Mouse (Mus musculus): ENCODE results near the gene Slc35c2. TPM values are rescaled to one million over a fixed set of nuclear protein-coding genes. Genes with fewer than 3 reads are reported as not detected.

The Slc35c2 gene
- polyA plus RNA-seq, 2 experiments: 51.1 to 54.2 TPM

DNA sequence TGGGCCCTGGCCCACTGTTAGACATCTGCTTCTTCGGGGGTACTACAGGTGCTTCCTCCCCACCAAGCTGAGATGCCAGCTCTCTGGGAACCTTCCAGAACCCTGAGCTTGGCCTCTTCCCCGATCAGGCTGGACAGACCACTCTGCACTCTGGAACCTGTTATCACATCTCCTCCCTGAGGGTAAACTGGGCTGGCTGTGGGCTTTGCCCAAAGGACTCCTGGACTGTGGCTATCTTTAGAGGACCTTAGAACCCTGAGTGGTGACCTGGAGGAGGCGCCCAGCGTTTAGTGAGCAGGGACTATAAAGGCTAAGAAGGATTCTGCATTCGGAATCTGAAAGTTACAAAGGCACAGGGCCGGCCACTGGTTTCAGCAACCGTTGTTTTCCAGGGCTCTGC is 3.3 kb downstream of the Slc35c2 start:
- WGBS: 89% methylated on average over 7 of the region's 7 CpGs
- ATAC-seq (ENCODE audit: low FRiP score, low read depth): no peak

GRCm38 (mm10) chr2:165283644-165284043 is 4.0 kb downstream of the Slc35c2 start:
- no peaks in the 10 kb centered on the region for H3K9me3 ChIP-seq (ENCODE audit: control insufficient read depth, low read length)
- no peak overlapping the region for H3K4me3 ChIP-seq (replicated peaks; ENCODE audit: low read length)
- DNase-seq (ENCODE audit: low spot score): no peak
- H3K4me1 ChIP-seq (ENCODE audit: control insufficient read depth, insufficient read depth, low read length): peaks cover 18% of the 10 kb centered on the region
- ATAC-seq (ENCODE audit: low FRiP score, low read depth): no peak
- 86% methylated on average over 3 of the region's 3 CpGs for WGBS
- H3K36me3 ChIP-seq (ENCODE audit: control insufficient read depth, insufficient read depth, low read length): peaks cover 31% of the 10 kb centered on the region
- no peak for TF ChIP-seq POLR2A (IDR thresholded peaks at IDR 0.05; ENCODE audit: borderline replicate concordance, extremely low read depth, insufficient read depth, insufficient read length)
- no peaks in the 10 kb centered on the region for H3K27me3 ChIP-seq (ENCODE audit: control insufficient read depth, insufficient read depth, low read length)
- H3K9ac ChIP-seq (ENCODE audit: low read depth, low read length, severe bottlenecking): no peak overlapping the region
- no peak overlapping the region for H3K27ac ChIP-seq (replicated peaks; ENCODE audit: low read depth, low read length)
- H3K4me2 ChIP-seq (replicated peaks; ENCODE audit: low read depth, low read length, severe bottlenecking): no peak overlapping the region

More for the DNA sequence above, 3.3 kb downstream of the Slc35c2 start:
- Histone ChIP-seq H3K4me1 (ENCODE audit: control insufficient read depth, insufficient read depth, low read length) (peaks cover 20% of the 10 kb centered on the region), H3K4me2 (replicated peaks; ENCODE audit: low read depth, low read length, severe bottlenecking) (no peak overlapping the region), H3K9me3 (ENCODE audit: control insufficient read depth, low read length) (no peaks in the 10 kb centered on the region), H3K36me3 (ENCODE audit: control insufficient read depth, insufficient read depth, low read length) (peaks cover 34% of the 10 kb centered on the region), H3K27me3 (ENCODE audit: control insufficient read depth, insufficient read depth, low read length) (no peaks in the 10 kb centered on the region), H3K27ac (replicated peaks; ENCODE audit: low read depth, low read length) (no peak overlapping the region), H3K4me3 (replicated peaks; ENCODE audit: low read length) (no peak overlapping the region), H3K9ac (ENCODE audit: low read depth, low read length, severe bottlenecking) (no peak overlapping the region)
- no peak for TF ChIP-seq POLR2A (IDR thresholded peaks at IDR 0.05; ENCODE audit: borderline replicate concordance, extremely low read depth, insufficient read depth, insufficient read length)
- DNase-seq (ENCODE audit: low spot score): no peak

DNA sequence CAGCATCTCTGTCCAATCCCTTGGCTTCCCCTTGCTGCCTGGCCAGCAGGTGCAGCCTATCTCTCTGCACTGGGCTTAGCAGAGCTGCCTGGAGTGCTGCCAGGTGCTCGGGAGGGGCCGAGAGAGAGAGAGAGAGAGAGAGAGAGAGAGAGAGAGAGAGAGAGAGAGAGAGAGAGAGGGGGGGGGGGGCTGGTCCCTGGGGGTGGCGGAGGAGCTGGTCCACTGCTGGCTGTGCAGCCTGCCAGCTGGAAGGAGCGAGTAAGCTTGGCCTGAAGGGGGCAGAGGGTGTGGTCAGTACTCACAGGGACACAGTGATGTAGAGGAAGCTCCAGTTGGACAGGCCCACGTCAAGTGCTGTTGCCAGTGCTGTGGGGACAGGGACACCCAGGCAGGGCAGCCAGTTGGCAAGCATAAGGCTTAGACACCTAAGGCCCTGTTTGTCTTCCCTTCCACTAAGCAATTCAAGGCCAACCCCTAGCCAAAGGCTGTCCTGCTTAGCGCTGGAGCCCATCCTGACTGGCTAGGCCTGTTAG is 5.8 kb downstream of the Slc35c2 start:
- no peaks in the 10 kb centered on the region for H3K9me3 ChIP-seq (ENCODE audit: control insufficient read depth, low read length)
- no peak overlapping the region for H3K9ac ChIP-seq (ENCODE audit: low read depth, low read length, severe bottlenecking)
- H3K36me3 ChIP-seq (ENCODE audit: control insufficient read depth, insufficient read depth, low read length): peaks cover 42% of the 10 kb centered on the region
- TF ChIP-seq POLR2A (IDR thresholded peaks at IDR 0.05; ENCODE audit: borderline replicate concordance, extremely low read depth, insufficient read depth, insufficient read length): no peak
- no peak overlapping the region for H3K27ac ChIP-seq (replicated peaks; ENCODE audit: low read depth, low read length)
- DNase-seq (ENCODE audit: low spot score): no peak
- H3K4me3 ChIP-seq (replicated peaks; ENCODE audit: low read length): no peak overlapping the region
- WGBS: 53% methylated on average over 5 of the region's 6 CpGs
- no peaks in the 10 kb centered on the region for H3K27me3 ChIP-seq (ENCODE audit: control insufficient read depth, insufficient read depth, low read length)
- no peak for ATAC-seq (ENCODE audit: low FRiP score, low read depth)
- H3K4me2 ChIP-seq (replicated peaks; ENCODE audit: low read depth, low read length, severe bottlenecking): no peak overlapping the region
- peaks cover 6% of the 10 kb centered on the region for H3K4me1 ChIP-seq (ENCODE audit: control insufficient read depth, insufficient read depth, low read length)

- 50% methylated on average over 10 of the region's 10 CpGs for WGBS
- no peaks in the 10 kb centered on the region for H3K9me3 ChIP-seq (ENCODE audit: control insufficient read depth, low read length)
- no peaks in the 10 kb centered on the region for H3K27me3 ChIP-seq (ENCODE audit: control insufficient read depth, insufficient read depth, low read length)
- peaks cover 48% of the 10 kb centered on the region for H3K36me3 ChIP-seq (ENCODE audit: control insufficient read depth, insufficient read depth, low read length)
- no peak overlapping the region for H3K27ac ChIP-seq (replicated peaks; ENCODE audit: low read depth, low read length)
- ATAC-seq (ENCODE audit: low FRiP score, low read depth) (no peak), DNase-seq (ENCODE audit: low spot score) (no peak)
- H3K4me1 ChIP-seq (ENCODE audit: control insufficient read depth, insufficient read depth, low read length): 0 out of 2 replicates have a peak, but pooled peaks cover 4% of the 10 kb centered on the region
- no peak overlapping the region for H3K4me2 ChIP-seq (replicated peaks; ENCODE audit: low read depth, low read length, severe bottlenecking)
- no peak overlapping the region for H3K9ac ChIP-seq (ENCODE audit: low read depth, low read length, severe bottlenecking)
- H3K4me3 ChIP-seq (replicated peaks; ENCODE audit: low read length): no peak overlapping the region
- TF ChIP-seq POLR2A (IDR thresholded peaks at IDR 0.05; ENCODE audit: borderline replicate concordance, extremely low read depth, insufficient read depth, insufficient read length): no peak
Observed at GRCm38 (mm10) chr2:165279351-165279750, 8.3 kb downstream of the Slc35c2 start.

GRCm38 (mm10) chr2:165277188-165277740 is 10.4 kb downstream of the Slc35c2 start:
- TF ChIP-seq POLR2A (IDR thresholded peaks at IDR 0.05; ENCODE audit: borderline replicate concordance, extremely low read depth, insufficient read depth, insufficient read length): no peak
- Histone ChIP-seq H3K9me3 (ENCODE audit: control insufficient read depth, low read length) (no peaks in the 10 kb centered on the region), H3K27ac (replicated peaks; ENCODE audit: low read depth, low read length) (no peak overlapping the region), H3K4me3 (replicated peaks; ENCODE audit: low read length) (no peak overlapping the region), H3K4me1 (ENCODE audit: control insufficient read depth, insufficient read depth, low read length) (0 out of 2 replicates have a peak, but pooled peaks cover 4% of the 10 kb centered on the region), H3K9ac (ENCODE audit: low read depth, low read length, severe bottlenecking) (no peak overlapping the region), H3K4me2 (replicated peaks; ENCODE audit: low read depth, low read length, severe bottlenecking) (no peak overlapping the region), H3K36me3 (ENCODE audit: control insufficient read depth, insufficient read depth, low read length) (peaks cover 39% of the 10 kb centered on the region), H3K27me3 (ENCODE audit: control insufficient read depth, insufficient read depth, low read length) (no peaks in the 10 kb centered on the region)
- no peak for DNase-seq (ENCODE audit: low spot score)
- WGBS: 84% methylated on average over 5 of the region's 5 CpGs
- ATAC-seq (ENCODE audit: low FRiP score, low read depth): no peak
